Mouse (Mus musculus) R1 (cell line): ENCODE results near the gene Srl.
"Not testable (repeated sequence)": the region's sequence is repeated elsewhere in the genome, so short reads cannot be mapped to it uniquely, and the experiment has no call there.

Experiments
- DNase-seq: peaks from one replicate; pipeline ENCODE4 v3.0.0-alpha.2; 2018; ENCODE audit warnings: low read depth, low spot score

The Srl gene

DNA sequence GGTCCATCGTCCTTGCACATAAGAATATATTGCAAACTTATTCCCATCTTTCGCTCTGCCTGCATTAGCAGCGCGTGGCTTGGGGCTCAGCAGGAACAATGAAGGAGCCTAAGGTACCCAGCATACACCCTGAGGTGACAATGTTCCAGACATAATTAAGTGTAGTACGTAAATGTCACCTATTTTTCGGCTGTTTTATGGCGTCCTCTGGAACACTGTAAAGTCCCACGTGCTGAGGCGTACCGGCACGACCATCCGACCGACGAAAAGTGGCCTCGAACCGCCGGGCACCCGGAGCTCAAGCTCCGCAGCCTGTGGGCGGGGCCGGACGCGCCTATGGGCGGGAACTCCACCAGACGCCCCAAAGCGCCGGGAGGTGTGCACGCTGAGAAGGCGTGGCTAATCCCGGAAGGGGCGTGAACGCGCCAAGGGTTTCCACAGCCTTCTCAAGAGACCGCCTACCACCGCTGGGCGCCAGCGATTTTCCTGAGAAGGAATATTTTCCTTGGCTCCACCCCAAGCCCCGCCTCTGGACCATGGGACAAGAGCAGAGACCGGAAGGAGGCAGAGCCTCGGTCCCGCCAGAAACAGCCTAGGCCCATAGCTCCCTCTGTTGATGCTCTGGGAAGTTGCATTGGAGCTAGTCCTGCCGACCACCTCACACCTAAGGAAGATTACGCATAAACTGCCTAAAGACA, at the start of gene Srl:
TSS of gene Srl (minus strand) at position 316 of the 698 bp plus-strand sequence.
- DNase-seq: peak; percentile 100

DNA sequence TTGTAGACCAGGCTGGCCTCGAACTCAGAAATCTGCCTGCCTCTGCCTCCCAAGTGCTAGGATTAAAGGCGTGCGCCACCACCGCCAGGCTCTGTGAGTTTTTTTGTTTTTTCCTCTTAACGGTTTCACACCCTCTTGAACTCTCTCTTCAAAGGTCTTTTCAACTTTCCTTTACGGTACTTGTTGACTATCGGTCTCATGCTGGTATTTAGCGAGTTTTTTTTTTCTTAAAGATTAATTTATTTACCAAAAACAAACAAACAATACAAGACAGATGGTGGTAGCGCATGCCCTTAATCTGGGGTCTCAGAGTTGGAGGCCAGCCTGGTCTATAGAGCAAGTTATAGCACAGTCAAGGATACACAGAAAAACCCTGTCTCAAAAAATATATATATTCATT, 48.6 kb upstream of the Srl start:
- DNase-seq: peak; percentile 37

DNA sequence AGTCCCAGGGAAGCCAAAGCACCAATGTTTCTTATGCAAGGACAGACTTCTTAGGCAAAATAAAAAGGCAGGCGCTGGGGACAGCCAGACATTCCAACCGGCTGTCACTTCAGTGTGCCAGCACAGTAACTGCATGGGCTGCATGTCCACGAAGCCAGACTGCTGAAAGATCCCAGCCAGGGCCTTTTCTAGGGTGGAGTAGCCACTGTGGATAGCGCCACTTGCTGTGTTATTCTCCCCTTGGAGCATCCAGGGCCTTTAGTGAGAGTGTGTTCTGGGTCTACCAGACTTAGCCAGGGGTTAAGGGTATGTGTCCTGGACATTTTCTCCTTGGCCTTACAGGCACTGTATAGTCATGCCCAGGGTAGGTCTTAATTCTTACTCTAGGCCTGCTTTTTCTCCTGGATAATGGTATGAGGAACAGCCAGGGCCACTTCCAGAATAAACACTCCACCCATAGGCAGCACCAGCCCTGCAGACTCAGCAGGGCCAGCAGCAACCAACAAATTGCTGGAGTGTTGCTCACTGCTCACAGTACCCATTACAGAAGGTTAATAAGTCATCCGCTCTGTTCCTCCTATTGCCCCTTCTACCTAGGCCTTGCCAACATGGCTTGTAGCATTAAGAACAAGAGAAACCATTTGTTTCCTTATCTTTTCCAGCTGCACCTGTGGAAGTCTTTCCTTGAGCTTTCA, 46.0 kb upstream of the Srl start:
- DNase-seq: no peak

DNA sequence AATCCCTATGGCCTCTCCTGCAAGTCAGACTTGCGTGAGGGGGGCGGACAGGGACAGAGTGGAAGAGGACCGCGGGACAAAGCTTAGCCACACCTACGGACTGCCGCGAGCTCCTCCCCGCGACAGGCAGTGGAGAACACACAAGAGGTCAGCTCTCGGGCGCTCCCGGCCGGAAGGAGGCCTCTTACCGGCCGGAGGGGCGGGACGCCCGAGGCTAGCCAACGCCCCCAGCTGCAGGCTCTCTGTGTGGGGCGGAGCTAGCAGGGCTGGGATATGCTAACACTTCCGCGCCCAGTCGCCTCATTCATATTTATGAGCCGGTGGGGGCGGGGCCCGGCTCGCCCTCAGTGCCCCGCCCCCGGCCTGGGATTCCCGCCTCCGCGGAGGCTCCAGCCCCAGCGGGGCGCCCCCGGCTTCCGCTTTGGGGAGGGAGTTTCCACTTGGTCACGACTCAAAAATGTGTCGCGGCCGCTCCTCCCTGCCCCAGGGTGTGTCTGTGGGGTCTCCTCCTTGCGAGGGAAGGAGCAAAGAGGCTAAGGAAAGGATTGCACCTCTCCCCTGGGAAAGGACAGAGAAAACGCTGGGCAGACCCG, 45.0 kb upstream of the Srl start:
- peak; percentile 99 for DNase-seq

DNA sequence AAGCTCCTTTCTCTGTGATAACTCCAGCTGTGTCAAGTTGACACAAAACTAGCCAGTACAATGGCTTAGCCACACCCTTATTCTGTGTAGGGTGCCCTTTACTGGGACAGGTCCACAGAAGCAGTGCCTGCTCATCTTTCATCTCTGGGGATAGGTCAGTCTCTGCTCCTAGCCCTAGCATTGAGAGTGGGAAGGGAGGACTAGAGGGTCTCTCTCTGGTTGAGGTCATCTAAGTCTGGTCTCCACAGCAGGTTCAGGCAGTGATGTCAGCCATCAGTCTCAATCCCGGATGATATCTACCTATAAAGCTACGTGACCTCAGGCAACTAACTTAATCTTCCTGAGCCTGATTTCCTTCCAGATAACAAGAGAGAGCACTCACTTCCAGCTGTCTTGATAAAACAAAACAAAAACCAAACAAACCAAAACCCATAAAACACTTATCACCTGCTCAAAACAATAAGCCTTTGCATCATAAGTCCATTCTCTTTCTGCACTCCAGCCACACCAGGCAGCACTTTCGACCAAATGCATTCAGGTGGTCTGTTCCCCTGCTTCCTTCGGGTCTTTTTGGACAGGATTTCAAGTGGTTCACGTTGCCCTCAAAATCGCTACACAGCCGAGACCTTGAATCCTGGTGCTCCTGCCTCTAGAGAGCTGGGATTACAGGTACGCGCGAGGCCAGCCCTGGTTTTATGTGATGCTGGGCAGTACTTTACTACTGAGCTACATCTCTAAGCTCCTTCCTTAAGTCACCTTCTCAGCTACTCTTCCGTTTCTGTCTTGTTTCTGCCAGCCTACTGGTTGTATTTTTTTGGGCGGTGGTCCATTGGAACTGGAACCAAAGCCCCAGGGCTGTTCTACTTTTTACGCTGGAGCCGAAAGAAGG, 44.3 kb upstream of the Srl start:
- DNase-seq: peak; percentile 54

DNA sequence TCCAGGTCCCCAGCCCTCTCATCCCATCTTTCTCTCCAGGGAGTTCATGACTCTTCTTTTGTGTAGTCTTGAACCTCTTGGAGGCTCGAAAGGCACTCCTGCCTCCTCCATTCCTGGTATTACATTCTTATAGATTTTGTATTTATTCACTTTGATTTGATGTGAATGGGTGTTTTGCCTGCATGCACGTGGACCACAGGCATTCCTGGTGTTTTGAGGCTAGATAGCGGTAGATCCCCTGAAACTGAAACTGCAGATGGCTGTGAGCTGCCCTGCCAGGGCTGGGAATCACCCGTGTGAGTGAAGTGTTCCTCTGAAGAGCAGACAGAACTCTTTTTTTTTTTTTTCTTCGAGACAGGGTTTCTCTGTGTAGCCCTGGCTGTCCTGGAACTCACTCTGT, 42.8 kb upstream of the Srl start:
- DNase-seq: no peak

DNA sequence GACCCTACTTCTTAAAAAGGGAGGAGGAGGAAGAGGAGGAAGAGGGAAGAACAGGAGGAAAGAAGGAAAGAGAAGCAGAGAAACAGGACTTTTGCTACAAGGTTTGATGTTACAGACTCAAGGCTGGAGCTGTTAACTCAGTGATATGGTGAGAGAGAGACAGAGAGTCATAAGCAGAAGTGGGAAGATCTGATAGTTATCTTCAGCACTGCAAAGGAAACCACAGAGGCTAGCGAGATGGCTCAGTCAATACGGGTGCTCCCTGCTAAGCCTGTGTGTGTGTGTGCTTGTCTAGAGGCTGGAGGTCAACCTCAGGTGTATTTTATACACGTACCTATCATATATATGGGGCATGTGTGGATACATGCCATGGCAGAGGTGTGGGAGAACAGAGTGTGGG, 42.2 kb upstream of the Srl start:
- DNase-seq: no peak

DNA sequence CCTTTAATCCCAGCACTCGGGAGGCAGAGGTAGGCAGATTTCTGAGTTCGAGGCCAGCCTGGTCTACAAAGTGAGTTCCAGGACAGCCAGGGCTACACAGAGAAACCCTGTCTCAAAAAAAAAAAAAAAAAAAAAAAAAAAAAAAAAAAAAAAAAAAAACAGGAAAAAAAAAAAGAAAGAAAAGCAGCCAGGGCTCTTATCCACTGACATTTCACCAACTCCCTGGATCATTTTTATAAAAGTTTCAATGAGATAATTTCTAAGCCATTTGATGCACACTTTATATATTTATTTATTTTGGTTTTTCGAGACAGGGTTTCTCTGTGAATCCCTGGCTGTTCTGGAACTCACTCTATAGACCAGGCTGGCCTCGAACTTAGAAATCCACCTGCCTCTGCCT, 39.6 kb upstream of the Srl start:
- DNase-seq: not testable (repeated sequence)

DNA sequence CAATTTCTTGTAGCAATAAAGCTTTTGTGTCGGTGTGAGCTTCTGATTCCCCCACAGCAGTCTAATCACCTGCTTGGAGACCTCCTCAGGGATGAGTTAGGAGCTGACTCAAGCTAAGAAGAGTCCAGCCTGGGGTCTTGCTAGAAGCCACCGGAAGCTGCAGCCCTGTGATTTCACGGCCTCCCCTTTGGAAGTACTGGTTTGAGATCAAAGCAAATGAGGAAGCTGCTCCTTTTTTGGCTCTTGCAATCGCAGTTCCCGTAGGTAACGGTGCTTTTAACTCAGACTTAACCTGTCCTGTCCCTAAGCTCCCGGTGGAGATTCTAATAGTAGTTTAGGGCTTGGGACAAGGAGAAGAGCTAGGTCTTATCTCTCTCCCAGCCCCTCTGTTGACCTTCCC, 37.0 kb upstream of the Srl start:
- no peak for DNase-seq

DNA sequence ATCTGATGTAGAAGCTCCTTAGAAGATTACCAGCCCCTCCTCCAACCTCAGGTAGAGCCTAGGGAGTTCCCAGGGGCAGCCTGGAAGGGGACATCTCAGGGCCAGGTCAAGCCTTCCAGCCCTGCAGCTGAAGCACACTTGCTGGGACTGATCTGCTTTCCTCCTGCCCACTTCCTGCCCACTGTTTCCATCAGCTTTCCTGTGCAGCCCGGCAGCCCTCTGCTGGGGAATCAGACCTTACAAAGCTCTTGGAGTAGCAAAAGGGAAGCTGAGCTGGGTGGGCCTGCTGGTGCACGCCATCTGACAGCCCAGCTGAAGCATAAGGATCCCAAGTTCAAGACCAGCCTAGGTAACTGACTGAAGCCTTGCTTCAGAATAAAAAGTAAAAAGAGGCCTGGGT, 35.3 kb upstream of the Srl start:
- no peak for DNase-seq

DNA sequence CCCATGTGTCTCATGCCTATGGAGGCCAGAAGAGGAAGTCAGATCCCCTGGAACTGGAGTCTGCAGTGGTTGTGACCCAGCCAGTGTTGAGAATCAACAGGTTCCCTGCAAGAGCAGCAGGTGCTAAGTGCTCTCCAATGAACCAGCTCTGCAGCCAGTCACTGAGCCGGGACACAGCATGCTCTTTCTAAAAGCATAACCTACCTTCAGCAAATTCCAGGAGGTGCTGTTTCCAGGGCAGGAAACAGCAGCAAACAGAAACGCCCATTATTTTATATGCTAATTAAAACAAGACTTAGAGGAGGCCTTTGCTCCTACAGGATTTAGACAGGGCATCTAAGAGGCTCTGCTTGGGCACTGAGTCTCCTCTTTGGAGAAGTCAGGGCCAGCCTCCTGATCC, 34.4 kb upstream of the Srl start:
- DNase-seq: peak; percentile 60

DNA sequence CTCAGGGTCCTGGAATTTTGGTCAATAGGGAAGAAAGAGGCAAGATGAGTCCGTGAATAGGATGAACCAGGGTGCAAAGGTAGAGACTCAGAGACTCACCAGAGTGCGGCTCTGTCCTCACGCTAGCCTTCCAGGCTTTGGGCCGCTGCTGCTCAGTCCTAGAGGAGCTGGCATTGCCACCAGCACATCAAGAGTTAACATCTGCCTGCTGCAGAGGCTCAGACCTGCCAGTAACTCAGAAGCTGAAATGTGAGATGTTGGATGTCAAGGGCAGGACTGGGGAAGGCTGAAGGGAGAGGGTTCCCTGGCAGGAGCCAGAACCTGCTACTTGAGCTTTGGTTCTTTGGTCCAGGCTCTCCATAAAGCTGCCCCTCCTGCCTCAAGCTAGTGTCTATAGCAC, 29.1 kb upstream of the Srl start:
- DNase-seq: no peak

DNA sequence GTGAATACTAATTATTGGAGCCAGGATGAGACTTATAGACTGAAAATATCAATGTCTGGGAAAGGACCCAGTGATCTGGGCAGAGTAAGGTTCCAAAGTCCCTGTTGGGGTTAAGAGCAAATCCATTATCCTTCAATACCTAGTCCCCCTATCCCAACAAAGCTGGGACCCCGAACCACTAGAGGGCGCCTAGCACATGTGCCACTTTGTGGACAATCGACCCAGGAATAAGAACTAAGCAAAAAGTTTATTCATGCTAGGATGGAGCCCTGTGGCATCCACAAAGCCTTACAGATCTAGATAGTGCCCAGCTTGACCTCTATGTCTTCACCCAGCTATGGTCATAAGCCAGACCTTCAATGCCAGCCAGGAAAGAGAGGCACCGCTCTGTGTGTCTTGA, 26.3 kb upstream of the Srl start:
- DNase-seq: peak; percentile 90

DNA sequence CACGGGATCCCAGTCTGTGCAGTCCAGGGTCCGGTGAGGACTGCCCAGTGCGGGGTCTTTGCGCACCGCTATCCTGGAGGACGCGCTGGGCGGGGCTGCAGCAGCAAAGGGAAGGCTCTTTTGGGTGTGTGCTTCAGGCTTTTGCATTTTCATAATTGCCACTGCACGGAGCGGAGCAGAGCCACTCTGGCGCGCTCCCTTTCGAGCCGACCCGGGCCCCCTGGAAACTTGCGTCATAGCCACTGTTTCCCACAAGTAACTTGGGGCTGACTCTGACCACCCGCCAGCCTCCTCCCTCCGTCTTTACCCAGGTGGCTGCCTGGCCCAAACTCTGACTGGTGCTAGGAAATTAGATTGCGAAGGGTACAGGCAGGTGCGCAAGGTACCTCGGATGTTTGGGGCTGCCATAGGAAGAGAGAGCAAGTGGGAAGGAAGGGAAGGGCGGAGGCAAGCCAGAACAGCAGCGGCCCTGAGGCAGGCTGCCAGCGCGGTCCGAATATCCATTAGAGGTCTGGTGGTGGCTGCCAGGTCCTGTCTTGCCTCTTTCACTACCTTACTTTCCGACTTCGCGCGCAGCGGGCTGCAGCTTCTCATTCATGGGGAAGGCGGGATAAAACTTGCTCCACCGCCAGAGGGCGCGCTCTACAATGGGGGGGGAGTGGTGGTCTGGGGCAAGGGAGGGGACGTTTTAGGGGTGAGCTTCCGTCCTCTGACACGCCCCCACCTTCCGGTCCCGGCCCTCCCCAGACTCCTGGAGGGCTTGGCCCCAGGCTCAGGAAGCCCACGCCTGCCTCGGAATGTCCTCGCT, 18.7 kb upstream of the Srl start:
- DNase-seq: peak; percentile 96

DNA sequence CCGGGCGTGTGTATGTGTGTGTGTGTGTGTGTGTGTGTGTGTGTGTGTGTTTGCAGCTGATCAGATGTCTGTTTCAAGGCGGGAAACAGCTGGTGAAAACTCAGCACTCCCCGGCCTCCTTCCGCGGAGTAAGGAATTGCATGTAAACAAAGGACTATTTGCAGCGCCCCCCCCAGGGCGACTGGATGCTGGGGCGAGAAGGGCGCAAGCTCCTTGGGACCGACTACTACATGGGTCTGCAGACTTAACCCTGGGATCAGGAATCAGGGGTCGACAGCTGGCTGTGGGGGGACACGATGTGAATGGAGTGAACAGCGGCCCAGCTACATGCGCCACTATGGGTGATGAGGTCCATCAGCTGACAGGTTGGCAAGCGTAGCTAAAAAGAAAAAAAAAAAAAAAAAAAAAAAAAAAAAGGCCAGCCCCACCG, 18.1 kb upstream of the Srl start, which contains the start of gene Tfap4:
TSS of gene Tfap4 (minus strand) at position 140 of the 430 bp plus-strand sequence.
- DNase-seq: peak; percentile 97

DNA sequence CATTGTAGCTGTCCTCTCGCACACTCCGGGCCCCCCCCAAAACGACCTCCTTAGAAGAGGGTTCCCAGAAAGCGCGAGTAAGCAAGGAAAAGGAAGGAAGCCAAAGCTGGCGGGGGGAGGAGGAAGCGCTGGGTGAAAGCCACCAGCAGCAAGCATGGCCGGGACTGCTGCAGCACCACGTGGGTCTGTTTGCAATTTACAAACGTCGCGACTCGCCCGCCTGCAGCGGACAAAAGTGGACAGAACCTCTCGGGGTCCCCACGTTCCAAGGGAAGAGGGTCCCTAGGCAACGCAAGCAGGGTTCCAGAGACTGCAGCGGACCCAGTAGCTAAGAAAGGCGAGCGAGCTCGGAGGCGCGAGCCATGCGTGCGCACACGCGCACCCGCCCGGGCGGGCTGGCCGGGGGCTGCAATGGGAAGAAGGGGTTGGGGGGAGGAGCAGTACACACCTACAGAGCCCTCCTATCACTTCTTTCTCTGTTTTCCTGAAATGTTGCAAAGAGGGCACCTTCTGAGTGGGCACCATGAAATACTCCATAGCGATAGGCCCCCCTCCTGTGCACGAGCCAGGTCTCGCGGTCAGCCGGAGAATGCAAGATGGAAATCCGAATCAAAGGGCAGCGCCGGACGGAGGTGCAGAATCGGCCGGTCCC, 17.5 kb upstream of the Srl start:
- DNase-seq: peak; percentile 73

DNA sequence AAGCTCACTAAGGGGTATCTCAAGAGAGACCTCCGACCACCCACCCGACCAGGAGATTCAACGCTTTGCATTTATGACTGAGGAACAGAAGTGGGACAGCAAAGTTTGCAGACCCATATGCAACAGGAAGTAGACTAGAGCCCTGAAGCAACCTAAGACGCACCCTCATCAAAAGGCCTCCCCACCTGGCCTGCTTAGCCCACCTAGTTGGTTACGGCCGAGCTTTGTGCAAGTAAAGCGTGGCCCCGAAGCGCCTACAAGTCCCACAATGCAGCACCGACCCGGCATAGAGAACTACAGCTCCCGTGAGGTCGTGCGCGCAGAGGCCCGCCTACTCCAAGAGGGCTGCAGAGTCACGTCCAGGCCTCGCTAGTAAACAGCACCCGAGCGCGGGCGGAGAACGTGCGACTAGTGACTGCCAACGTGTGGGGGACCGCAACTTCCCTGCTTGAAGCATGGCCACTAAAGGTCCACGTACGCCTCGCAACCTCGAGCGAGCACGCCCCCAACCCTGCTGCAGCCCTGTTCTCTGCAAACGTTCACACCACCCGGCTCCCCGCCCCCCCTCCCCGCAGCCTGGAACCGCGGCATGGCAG, 16.9 kb upstream of the Srl start:
- peak; percentile 97 for DNase-seq

DNA sequence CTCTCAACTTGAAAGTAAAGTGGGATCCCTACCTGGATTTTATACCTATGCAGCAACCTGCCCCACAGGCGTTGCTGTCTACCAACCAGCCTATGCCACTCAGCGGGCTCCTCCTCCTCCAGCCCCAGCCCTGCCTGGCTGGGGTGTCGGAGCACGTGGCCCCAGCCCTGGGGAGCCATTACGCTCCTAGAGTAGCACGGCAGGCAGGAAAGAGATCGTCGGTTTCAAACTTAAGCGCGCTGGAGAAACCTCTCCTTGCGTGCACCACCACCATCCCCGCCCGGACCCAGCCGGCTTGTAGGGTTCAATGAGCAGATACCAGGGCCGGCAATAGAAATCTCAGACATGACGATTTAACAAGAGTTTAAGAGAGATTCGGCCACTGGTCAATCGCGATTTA, 16.3 kb upstream of the Srl start:
- peak; percentile 83 for DNase-seq

DNA sequence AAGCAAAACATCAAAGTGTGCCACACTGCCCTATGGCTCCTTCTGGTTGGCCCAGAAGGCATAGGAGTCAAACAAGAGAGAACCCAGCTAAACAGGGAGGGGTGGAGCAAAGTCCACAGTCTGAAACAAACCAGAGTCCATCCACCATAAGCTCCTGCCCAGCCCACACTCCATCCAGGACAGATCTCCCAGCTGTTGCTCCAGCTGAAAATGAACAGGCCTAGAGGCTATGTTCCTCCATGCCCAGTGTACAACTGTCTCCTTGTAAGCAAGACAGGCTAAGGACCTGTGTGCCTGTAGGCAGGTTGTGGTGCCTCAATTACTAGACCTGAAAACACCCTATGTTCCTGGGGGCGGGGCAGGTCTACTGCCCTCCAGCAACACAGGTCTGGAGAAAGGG, 15.5 kb upstream of the Srl start:
- no peak for DNase-seq

DNA sequence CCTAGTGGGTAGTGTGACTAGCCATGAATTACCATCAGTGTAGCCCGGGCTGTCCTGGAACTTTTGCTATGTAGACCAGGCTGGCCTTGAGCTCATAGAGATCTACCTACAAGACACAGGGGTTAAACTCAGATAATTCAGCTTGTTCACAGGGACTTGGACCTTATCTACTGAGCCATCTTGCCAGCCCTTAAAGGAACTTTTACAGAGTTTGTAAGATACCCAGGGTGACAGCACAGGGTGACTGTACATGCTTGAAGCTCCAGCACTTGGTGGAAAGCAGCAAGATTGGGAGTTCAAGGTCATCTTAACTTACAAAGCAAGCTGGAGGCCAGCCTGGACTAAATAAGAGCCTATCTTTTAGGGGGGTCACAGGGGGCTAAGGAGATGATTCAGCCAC, 13.9 kb upstream of the Srl start:
- no peak for DNase-seq
